Mouse (Mus musculus): ENCODE data around the gene Slc39a7.

GRCm38 (mm10) chr17:34031465-34032173 lies at the start of gene Slc39a7, which contains the start of gene Rxrb:
- TF ChIP-seq CTCF (IDR thresholded peaks at IDR 0.05; ENCODE audit: low read depth, low read length) (no peak), EP300 (IDR thresholded peaks at IDR 0.05; ENCODE audit: insufficient read depth, low read depth, low read length) (peak; percentile 39; the same call in 1 of the 2 replicates)
